Mouse (Mus musculus) right cerebral cortex, adult 2 months (tissue): ENCODE data around the gene Znrf1.
"Not testable (repeated sequence)": the region's sequence is repeated elsewhere in the genome, so short reads cannot be mapped to it uniquely, and the experiment has no call there.

ENCODE experiments used
- DNase-seq, 2 experiments: peaks; one replicate each; pipeline ENCODE4 v3.0.0; 2021 to 2022; ENCODE audit warnings: low spot score in 2 of 2

The Znrf1 gene

DNA sequence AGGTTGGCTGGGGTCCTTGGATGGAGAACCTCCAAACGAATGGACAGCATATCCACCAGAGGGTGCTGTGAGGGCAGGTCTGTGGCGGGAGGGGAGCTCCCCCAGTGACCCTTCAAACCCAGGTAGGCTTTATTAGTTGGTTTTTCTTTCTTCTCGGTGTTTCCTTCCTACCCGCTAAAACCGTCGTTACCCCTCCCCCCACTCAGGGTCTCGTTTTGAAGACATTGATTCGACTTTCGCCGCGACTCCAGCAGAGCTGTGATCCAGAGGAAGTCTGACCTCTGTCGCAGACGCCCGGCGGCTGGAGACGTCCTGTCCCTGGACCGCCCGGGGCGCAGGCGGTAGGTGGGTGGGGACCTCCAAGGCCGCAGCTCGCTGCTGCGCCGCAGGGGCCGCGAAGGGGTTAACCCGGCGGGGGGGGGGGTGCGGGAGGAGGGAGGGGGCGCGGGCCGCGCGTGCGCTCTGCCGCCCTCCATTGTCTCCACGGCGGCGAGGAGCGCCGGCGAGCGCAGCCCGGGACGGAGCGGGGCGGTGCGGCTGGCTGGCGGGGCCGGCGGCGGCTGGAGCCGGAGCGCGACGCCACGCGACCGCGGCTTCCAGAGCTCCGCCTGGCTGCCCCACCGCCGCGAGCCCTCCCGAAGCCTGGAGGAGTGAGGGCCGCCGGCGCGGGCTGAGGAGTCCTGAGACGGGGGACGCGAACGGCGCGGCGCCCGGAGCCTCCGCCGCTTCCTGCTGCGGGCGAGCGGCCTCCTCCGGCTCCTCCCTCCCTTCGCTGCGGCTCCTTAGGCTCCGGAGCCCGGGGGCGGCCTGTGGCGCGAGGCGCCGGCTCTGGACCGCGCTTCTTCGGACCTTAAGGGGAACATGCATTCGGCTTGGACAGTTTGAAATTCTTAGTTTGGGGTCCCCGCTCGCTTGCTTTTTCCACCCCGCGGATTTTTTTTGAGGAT lies at the start of gene Znrf1:
Gene Znrf1 (plus strand): TSS at position 67 of the 947 bp plus-strand sequence.
- peak; percentile 56 to 66 for DNase-seq

DNA sequence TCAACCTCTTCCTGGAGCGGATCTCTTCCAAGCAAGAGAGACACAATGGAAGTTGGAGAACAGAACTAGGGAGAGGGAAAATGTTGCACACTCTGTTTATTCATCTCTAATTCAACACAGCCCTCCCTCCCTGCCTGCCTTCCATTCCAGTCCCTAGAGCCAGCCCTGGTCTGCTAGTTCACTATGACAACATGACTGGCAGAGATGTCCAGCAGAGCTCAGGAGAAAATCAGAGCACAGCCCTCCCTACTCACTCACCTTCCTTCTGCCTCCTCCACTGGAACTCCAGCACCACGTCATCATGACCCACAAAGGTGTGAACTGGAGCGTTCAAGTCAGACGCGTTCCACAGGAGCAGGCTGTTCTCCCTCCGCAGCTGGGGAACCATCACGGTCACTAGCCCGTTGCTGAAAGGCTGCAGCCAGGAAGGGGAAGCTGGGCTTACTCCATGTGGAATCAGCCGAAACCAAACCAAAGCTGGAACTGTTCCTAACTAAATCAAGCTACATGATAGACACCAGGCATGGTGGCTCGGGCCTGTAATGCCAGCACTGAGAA lies 45.8 kb upstream of the Znrf1 start:
- no peak for DNase-seq

DNA sequence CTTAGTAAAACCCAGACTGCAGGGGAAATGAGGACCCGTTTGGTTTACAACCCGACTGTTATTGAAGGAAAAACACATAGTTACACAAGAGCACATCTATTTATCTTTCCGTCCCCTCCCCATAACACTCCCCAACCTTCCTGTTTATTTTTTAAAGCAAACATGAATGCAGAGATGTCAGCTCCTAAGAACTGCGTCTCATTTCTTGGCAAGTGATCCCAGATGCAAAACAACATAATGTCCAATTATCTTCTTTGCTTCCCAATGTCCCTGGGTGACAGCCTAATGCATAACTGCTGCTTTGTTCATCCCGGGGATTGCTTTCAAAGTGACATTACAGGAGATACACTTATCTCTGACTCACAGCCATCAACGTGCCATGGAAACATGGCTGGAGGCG lies 44.7 kb upstream of the Znrf1 start:
- no peak for DNase-seq

DNA sequence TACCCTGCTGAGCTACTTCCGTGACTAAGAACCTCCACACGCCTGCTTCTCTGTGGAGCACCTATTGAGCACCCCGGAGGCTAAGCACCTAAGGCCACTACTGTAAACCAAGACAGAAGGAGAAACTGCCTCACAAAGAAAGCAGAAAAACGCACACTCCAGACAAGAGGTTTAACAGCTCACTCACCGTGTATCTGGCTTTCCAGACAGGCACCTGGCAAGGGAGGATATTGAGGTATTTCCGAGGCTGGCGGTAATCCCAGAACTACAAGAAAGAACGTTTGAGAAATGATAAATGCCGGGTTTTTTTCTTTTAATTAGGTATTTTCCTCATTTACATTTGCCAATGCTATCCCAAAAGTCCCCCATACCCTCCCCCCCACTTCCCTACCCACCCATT lies 43.4 kb upstream of the Znrf1 start:
- no peak for DNase-seq

DNA sequence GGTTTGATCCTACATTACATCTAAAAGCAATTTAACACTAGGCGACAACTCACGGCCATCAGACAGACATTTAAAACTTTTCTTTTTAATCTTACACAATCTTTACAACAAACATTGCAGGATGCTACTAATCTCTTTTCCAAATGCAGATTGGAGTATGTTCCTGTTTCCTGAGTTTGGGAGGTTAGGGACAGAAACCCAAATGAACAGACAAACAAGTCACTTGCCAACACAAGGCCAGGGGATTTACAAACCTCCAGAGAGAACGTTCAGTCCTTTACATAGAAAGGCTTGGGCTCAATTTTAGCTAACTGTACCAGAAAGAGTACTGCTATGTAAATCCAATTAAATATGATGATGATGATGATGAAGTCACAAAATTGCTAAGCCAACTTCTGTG lies 42.7 kb upstream of the Znrf1 start:
- DNase-seq: no peak

DNA sequence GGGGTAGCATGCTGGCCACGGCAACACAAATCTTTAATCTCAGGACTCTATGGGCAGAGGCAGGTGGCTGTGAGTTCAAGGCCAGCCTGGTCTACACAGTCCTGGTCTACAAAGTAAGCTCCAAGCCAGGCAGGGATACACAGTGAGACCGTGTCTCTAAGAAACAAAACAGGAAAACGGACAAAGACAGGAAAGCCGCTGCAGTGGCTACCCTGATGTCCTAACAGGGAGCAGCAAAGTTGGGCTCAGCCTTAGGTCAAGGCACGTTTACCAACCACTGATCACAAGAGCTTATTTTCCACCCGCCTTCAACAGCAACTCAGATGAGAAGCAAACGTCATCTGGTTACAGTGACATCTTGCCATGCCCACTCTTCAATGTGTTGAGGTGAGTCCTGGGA lies 39.6 kb upstream of the Znrf1 start:
- no peak for DNase-seq

DNA sequence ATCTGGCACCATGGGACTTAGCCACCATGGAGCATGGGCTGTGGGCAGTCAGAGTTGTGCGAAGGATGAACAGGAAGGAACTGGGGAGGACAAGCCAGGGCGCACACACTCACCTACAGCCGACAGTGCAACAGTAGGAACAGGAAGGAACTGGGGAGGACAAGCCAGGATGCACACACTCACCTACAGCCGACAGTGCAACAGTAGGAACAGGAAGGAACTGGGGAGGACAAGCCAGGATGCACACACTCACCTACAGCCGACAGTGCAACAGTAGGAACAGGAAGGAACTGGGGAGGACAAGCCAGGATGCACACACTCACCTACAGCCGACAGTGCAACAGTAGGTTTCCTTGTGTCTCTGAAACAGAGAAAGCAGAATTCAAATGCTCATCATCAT lies 37.6 kb upstream of the Znrf1 start:
- DNase-seq: not testable (repeated sequence)

DNA sequence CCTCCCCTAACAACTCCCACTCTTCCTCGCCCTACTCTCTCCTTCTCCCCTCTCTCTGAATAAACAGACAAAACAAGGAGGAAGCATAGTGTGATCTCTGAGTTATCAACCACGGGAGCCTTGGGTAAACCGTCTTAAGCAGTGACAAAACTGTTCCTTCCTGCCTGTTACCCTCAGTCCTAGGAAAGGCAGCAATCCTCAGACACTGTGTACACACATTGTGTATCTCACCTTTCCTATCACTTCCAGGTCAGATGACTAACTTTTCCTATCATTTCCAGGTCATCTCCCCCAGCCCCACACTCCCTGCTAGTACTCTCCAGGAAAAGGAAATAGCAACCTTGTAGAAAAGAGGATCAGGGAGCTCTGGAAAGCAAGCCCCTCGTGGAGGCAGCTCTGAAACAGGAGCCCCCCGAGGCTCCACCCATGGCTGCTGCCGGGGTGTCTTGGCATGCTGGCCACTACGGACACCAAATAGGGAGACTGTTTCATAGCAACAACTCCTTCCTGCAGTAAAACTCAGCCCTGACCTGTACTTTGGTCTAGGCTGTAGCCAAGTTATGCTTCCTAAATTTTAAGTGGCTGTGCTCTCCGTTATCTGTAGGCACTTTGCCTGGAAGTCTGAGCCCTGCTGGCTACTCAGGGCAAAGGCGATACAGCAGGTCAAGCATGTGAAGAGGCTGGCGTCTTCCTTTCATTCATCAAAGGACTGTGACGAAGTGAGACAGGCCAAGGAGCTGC lies 34.0 kb upstream of the Znrf1 start:
- no peak for DNase-seq

DNA sequence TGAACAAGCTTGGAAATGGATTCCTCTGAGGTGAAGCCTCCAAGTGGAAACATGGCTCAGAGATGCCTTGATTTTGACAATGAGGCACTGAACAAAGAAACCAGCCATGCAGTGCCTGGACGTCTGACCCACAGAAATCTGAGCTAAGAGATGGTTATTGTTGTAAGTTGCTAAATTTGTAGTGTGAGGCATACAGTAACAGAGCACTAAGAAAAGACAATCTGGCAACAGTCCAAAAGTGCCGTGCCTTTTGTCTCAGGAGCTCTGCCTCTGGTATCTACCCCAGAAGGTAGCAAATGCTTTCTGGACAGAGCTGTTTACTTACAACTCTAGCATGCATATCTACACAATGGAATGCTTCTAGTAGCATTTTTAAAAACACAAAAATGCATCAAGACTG lies 27.3 kb upstream of the Znrf1 start:
- DNase-seq: no peak

DNA sequence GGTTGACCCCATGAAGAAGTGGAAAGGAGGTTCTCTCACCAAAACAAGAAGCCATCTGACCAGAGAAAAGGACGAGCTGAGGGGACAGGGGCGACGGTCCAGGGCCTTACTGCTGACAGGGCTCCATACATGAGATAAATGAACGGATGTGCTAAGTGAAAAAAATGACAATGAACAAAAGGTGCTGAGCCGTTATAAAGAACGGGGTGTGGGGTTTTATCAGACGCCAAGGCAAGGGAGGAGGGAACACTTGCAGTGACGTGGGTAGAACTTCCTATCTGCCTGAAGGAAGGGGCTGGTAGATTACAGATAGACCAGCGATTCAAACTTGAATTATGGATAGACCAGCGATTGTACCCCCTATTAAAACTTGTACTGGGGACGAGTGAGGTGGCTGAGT lies 26.6 kb upstream of the Znrf1 start:
- no peak for DNase-seq

DNA sequence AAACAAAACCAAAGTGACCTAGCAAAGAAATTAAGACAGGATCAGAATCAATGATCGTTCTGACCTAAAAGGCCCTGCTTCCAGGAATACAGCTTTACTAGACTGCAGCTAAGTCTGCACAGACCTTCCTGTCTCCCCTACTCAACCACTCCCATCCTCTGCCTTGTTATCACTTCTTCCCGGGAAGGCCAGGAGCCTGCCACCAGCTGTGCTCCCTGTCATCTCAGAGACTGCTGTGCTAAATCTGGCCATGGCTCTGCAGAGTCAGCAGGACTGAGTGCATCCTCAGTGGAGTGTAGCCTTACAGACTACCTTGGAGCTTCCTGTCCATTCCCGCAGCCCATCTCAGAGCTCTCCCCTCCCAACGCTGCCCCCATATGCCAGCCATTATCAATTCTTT lies 25.5 kb upstream of the Znrf1 start:
- no peak for DNase-seq

DNA sequence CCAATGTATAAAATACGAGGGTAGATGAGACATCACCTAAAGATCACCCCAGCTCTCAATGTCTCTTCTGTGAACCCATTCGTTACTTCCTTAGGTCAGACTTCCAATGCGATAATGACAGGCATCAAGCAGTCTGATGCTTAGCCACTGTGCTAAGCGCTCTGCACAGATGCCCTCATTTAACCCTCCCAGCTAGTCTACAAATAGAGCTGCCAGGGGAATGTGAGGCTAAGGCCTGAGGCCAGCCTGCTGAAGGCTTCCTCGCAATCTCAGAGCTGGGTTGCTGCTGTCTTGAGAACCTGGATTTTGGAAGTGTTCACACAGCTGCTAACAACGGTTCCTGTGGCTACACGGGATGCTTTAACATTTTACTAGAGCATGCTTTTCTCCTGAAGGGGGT lies 23.0 kb upstream of the Znrf1 start:
- no peak for DNase-seq

DNA sequence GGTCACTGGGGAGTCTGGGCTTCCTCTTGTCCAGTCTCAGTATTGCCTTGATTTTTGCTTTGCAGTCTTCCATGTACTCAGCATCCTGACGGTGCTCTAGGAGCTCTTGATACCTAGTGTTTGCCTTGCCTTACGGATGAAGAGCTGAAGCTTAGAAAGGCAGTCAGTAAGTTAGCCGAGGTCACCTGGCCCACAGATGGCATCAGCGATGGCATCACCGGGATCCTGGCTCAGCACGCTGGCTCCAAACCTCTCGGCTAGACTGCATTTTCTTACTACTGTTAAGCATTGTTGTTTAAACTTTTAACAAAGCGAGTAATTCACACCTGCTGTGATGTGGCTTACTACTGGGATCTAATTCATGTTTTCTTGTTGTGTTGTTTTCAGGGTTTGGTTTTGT lies 22.5 kb upstream of the Znrf1 start:
- DNase-seq: no peak

DNA sequence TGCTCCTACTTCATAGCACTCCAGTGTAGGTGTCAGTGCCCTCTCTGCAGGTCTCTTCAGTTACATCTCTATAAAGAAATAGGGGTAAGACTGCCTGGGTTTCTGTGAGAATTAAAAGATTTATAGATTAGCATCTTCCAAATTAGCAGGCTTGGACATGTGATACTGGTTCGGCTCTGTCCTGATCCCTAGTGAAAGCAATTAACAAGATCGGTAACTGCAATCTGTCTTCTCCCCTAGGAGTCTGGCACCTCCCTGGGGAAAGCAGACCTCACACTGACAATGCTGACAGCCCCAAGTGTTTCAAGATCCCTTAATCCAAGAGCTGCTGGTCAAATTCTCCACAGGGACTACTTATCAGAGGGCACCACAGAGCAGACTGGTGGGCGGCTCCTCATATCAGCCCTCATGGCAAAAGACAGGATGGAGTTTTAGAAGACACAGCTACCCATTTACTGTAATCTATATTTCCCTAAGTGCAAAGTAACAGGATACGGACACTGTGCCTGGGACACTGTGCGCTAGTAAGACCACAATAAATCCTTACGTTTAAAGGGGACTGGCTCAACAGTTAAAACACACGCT lies 19.4 kb upstream of the Znrf1 start:
- no peak for DNase-seq

DNA sequence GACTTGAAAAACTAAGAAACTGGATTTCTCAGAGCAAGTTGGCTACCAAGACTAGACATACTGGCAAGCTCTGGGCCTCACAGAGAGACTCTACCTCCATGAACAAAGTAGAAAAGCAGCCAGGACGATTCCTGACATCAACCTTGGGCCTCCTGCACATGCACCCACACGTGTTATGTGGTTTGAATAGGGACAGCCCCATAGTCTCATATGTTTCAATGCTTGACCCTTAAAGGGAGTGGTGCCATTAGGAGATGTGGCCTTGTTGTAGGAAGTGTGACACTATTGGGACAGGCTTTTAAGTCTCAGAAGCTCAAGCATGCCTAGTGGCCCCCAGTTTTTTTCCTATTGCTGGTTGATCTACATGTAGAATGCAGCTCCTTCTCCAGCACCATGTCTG lies 18.4 kb upstream of the Znrf1 start:
- no peak for DNase-seq

DNA sequence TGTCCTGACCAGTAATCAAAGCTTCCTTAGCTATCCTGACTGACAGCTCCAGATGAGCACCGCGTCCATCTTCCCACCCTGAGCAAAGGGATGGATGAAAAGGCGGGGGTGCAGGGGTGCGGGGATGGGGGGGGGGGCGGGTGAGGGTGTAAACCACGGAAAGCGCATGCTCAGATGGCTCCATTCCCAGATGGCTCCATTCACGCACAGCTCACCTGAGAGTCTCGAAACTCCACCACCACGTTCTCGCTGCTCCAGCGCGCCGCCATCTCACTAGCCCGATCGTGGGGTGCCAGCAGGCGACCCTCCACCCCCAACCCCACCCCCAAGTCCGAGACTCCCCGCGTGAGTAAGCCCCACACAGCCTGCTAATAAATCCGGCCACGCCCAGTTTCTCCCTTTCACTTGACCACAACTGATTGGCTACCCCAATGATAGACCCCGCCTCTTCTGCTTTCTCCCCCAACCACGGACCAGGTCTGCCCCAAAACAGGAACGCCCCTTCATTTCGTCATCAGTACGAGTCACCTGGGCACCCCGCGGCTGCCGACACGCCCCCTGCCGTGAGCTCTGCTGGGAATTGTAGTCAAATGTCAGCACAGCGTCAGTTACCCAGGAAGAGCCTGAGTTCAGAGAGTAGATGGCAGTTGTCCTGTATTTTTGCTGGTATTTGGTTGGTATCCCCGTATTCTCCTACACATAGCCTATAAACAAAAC lies 14.0 kb upstream of the Znrf1 start, which contains the start of gene Wdr59:
Gene Wdr59 (minus strand): TSS at position 380 of the 717 bp plus-strand sequence.
- DNase-seq: peak; percentile 96 to 97

DNA sequence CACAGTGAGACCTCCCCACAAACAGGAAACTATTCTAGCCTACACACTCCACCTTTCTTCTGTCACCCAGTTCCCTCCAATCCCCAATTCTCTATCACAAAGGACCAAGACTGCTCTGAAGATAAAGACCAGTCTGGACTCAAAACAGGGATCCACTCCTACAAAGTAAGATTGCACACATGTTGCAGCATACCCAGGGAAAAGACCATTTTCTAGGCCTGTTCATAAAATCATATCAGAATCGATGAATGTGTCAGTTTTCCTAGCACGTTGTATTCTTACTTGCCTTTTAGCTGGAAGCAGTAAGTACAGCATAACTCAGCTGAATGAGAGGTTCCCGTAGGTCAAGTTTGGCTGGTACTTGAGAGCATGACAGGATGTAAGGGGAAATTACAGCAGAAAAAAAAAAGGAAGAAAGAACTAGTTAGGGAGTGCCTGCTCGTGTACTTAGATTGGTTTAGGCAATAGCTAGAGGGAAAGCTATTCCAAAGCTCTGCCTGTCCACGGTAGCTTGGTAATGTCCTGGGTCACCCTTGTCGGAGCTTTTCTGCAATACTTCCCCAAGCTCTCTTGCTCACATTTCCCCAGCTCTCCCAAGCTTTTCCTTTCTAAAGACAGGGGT lies 9.4 kb upstream of the Znrf1 start:
- DNase-seq: no peak

DNA sequence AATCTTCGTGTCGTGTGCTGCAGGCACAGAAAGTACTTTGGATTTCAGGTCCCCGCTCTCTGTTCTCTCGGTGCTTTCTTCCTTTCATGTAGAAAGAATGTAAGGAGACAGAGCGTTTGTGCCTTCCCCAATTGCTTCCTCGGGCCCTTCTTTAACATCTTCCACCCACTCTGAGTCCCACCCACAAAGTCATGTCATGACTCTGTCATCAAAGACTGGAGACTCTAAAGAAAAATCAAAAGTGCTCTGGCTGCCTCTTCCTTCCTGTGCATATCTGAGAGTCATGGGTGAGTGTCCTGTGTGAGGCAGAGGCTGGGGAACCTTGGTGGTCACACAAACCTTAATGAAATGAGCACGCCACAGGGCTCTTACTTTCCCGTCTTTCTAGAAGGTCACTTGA lies 8.7 kb upstream of the Znrf1 start:
- no peak for DNase-seq

DNA sequence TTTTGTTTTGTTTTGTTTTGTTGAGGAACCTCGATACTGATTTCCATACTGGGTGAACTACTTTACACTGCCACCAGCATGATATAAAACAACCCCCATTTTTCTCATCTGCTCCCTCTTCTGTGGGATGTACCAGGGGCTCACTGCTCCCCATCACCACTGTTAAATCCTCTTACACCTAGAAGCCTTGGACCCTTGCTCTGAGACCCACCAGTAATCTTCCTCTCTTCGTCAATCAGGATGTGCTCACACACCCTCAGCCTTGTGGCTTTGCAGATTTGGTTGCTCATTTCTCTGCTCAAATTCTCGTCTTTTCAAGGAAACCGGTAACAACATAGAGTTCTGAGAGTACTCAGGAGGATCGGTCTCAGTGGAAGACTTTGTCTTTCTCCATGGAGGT lies 7.8 kb upstream of the Znrf1 start:
- DNase-seq: no peak

DNA sequence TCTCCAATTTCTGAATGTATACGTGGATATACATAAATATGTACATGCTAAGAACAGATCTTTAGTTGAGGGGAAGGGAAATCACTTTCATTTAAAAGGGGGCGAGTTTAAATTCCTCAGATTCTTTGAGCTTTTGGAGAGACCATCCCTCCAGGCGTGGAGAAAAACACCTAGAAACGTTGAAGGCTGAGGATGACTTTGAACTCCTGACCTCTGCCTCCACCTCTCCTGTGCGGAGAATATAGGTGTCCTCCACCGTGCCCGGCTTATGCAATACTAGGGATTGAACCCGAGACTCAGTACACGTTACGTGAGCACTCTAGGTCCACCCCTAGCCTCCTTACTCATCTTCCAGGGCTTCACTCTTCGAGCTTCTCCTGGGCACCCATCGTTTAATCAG lies 4.7 kb upstream of the Znrf1 start:
- no peak for DNase-seq

DNA sequence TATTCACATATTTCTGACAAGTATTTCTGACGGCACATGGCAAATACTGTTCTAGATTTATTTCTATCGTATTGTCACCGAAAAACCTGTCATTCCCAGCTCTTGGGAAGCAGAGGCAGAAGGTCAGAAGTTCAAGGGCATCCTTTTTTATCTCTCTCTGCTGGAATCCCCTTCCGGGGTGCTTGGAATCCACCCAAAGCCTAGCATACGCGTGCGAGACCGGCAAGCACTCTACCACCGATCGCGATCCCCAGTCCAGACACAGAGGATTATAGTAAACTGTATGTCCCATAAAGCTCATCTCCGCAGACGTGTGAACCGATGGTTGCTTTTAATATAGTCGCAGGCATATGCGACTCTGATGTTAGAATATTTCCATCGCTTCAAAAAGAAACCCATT lies 4.3 kb upstream of the Znrf1 start:
- no peak for DNase-seq
